Mouse (Mus musculus): Measurements from ENCODE around the gene Rbm28. TPM values are rescaled to one million over a fixed set of nuclear protein-coding genes. Genes with fewer than 3 reads are reported as not detected.

Rbm28 gene
- polyA plus RNA-seq, 2 experiments: 35.7 to 59.8 TPM

DNA sequence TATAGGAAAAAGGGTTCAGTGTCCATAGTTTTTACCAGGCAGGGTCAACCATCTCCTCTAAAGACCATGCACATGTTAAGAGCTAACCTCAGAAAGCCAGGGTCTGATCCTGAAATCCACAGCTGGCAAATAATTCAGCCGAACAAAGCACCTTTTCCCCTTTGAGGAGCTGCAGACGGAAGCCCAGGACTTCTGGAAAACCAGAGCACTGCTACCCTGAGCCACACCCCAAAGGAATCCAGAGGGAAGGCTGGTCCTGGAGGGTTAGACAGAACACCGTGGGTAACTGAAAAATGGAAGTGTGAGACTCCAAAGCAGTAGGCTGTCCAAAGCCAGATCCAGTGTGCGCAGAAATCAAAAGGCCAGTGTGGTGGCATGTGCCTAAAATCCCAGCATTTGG is 45.8 kb downstream of the Rbm28 start:
- H3K4me2 ChIP-seq (replicated peaks; ENCODE audit: low read depth, low read length, severe bottlenecking): no peak overlapping the region
- no peak overlapping the region for H3K4me3 ChIP-seq (replicated peaks; ENCODE audit: low read length)
- H3K27ac ChIP-seq (replicated peaks; ENCODE audit: low read depth, low read length): no peak overlapping the region
- no peaks in the 10 kb centered on the region for H3K27me3 ChIP-seq (ENCODE audit: control insufficient read depth, insufficient read depth, low read length)
- no peak for ATAC-seq (ENCODE audit: low FRiP score, low read depth)
- DNase-seq (ENCODE audit: low spot score): no peak
- no peaks in the 10 kb centered on the region for H3K9me3 ChIP-seq (ENCODE audit: control insufficient read depth, low read length)
- 63% methylated on average over 4 of the region's 4 CpGs for WGBS
- peaks cover 5% of the 10 kb centered on the region; the same call in 1 of the 2 replicates for H3K4me1 ChIP-seq (ENCODE audit: control insufficient read depth, insufficient read depth, low read length)
- peaks cover 2% of the 10 kb centered on the region; the same call in 1 of the 2 replicates for H3K36me3 ChIP-seq (ENCODE audit: control insufficient read depth, insufficient read depth, low read length)
- H3K9ac ChIP-seq (ENCODE audit: low read depth, low read length, severe bottlenecking): no peak overlapping the region
- no peak for TF ChIP-seq POLR2A (IDR thresholded peaks at IDR 0.05; ENCODE audit: borderline replicate concordance, extremely low read depth, insufficient read depth, insufficient read length)

DNA sequence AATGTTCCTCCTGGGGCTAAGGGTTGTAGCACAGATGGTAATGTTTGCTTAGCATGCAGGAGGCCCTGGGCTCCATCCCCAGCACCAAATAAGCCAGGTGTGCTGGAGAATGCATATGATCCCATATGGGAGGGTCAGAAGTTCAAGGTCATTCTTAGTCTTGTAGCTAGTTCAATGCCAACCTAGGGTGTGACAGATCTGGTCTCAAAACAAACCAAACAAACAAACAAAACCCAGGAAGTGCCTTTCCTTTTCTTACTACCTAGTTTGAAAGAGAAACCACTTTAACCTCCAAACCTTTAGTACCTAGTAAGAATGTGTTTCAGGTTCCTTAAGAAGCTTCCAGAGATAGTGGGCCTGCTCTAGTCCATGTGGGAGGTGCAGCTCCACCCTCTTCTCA is 46.6 kb downstream of the Rbm28 start:
- no peak for ATAC-seq (ENCODE audit: low FRiP score, low read depth)
- H3K36me3 ChIP-seq (ENCODE audit: control insufficient read depth, insufficient read depth, low read length): no peaks in the 10 kb centered on the region

DNA sequence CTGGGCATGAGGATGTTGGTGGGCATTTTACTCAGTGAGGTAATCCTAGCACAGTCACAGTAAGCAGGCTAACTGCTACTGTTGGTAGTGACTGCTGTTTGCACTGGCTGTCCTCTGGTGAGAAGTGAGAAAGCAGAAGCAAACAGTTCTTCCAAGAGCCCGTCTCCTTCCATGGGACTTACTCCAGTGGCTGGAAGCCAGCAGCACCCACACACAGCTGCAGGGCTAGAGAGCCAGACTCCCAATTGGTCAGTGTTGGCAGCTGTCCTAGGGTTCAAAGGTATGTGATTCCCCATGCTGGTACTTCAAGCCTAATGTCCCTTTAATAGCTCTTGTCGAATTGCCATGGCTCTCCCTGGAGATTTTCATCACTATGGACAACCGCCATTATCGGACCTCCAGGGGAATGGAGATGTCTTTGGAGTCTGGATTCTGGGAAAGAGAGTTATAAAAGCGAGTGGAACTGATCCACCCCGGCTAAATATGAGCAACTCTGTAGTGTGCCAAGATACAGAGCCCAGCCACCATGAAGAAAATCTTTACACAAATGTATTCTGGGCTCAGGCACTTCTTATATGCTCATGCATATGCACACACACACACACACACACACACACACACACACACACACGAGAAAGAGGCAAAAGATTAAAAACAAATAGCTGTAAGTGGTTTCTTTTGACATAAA is 47.2 kb downstream of the Rbm28 start:
- no peak overlapping the region for H3K27ac ChIP-seq (replicated peaks; ENCODE audit: low read depth, low read length)
- H3K9me3 ChIP-seq (ENCODE audit: control insufficient read depth, low read length): no peaks in the 10 kb centered on the region
- H3K36me3 ChIP-seq (ENCODE audit: control insufficient read depth, insufficient read depth, low read length): no peaks in the 10 kb centered on the region
- H3K9ac ChIP-seq (ENCODE audit: low read depth, low read length, severe bottlenecking): no peak overlapping the region
- TF ChIP-seq POLR2A (IDR thresholded peaks at IDR 0.05; ENCODE audit: borderline replicate concordance, extremely low read depth, insufficient read depth, insufficient read length): no peak
- ATAC-seq (ENCODE audit: low FRiP score, low read depth): no peak
- WGBS: 62% methylated on average over 7 of the region's 7 CpGs
- H3K4me1 ChIP-seq (ENCODE audit: control insufficient read depth, insufficient read depth, low read length): peaks cover 5% of the 10 kb centered on the region; the same call in 1 of the 2 replicates
- DNase-seq (ENCODE audit: low spot score): no peak
- H3K27me3 ChIP-seq (ENCODE audit: control insufficient read depth, insufficient read depth, low read length): no peaks in the 10 kb centered on the region
- H3K4me2 ChIP-seq (replicated peaks; ENCODE audit: low read depth, low read length, severe bottlenecking): no peak overlapping the region
- no peak overlapping the region for H3K4me3 ChIP-seq (replicated peaks; ENCODE audit: low read length)

More for the DNA sequence above, 46.6 kb downstream of the Rbm28 start:
- Histone ChIP-seq H3K4me3 (replicated peaks; ENCODE audit: low read length) (no peak overlapping the region), H3K27me3 (ENCODE audit: control insufficient read depth, insufficient read depth, low read length) (no peaks in the 10 kb centered on the region), H3K9ac (ENCODE audit: low read depth, low read length, severe bottlenecking) (no peak overlapping the region), H3K27ac (replicated peaks; ENCODE audit: low read depth, low read length) (no peak overlapping the region), H3K9me3 (ENCODE audit: control insufficient read depth, low read length) (no peaks in the 10 kb centered on the region), H3K4me1 (ENCODE audit: control insufficient read depth, insufficient read depth, low read length) (peaks cover 5% of the 10 kb centered on the region; the same call in 1 of the 2 replicates), H3K4me2 (replicated peaks; ENCODE audit: low read depth, low read length, severe bottlenecking) (no peak overlapping the region)
- TF ChIP-seq POLR2A (IDR thresholded peaks at IDR 0.05; ENCODE audit: borderline replicate concordance, extremely low read depth, insufficient read depth, insufficient read length): no peak
- DNase-seq (ENCODE audit: low spot score): no peak

DNA sequence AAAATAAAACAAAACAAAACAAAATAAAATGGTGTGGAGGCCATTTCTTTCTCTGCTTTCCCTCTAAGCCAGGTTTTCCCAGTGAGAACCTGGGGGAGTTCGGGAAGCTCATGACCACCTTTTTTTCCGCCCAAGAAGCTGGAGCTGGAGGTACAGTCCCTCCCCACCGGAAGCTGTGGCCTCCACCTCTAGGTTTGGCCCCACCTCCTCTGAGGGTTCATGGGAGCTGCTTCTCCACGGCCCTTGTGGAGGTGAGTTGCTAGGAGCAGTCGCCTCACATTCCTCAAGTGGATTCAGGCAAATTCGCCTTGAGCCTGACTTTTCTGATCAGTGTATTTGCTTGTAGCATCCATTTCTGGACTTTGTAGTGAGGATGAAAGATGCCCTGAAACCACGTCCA is 49.0 kb downstream of the Rbm28 start:
- Histone ChIP-seq H3K36me3 (ENCODE audit: control insufficient read depth, insufficient read depth, low read length) (no peaks in the 10 kb centered on the region), H3K9me3 (ENCODE audit: control insufficient read depth, low read length) (peaks cover 9% of the 10 kb centered on the region; the same call in 1 of the 2 replicates), H3K4me3 (replicated peaks; ENCODE audit: low read length) (no peak overlapping the region), H3K9ac (ENCODE audit: low read depth, low read length, severe bottlenecking) (no peak overlapping the region), H3K4me2 (replicated peaks; ENCODE audit: low read depth, low read length, severe bottlenecking) (no peak overlapping the region), H3K27me3 (ENCODE audit: control insufficient read depth, insufficient read depth, low read length) (no peaks in the 10 kb centered on the region), H3K4me1 (ENCODE audit: control insufficient read depth, insufficient read depth, low read length) (peaks cover 5% of the 10 kb centered on the region; the same call in 1 of the 2 replicates), H3K27ac (replicated peaks; ENCODE audit: low read depth, low read length) (no peak overlapping the region)
- WGBS: 63% methylated on average over 7 of the region's 7 CpGs
- DNase-seq (ENCODE audit: low spot score) (no peak), ATAC-seq (ENCODE audit: low FRiP score, low read depth) (no peak)
- no peak for TF ChIP-seq POLR2A (IDR thresholded peaks at IDR 0.05; ENCODE audit: borderline replicate concordance, extremely low read depth, insufficient read depth, insufficient read length)

DNA sequence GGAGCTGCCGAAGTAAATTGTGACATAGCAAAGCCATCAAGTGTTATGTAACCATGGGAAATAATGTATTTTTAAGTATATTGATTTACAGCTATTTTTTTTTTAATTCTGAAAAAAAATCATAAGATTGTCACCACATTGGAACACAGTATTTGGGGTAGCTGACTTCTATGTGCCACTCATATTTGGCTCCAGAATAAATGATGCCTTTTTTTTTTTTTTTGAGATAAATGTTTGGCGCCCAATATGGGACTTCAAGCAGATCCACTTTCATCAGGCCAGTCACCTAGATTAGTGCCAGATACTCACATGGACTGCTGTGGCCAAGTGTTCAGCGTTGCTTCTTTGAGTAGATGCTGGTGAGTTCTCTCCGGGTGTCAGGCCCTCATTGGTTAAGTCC is 53.3 kb downstream of the Rbm28 start:
- WGBS: 87% methylated on average over 4 of the region's 4 CpGs
- no peak overlapping the region for H3K27ac ChIP-seq (replicated peaks; ENCODE audit: low read depth, low read length)
- DNase-seq (ENCODE audit: low spot score): no peak
- no peak overlapping the region for H3K4me3 ChIP-seq (replicated peaks; ENCODE audit: low read length)
- no peak overlapping the region for H3K9ac ChIP-seq (ENCODE audit: low read depth, low read length, severe bottlenecking)
- no peak overlapping the region for H3K4me2 ChIP-seq (replicated peaks; ENCODE audit: low read depth, low read length, severe bottlenecking)
- no peaks in the 10 kb centered on the region for H3K4me1 ChIP-seq (ENCODE audit: control insufficient read depth, insufficient read depth, low read length)
- TF ChIP-seq POLR2A (IDR thresholded peaks at IDR 0.05; ENCODE audit: borderline replicate concordance, extremely low read depth, insufficient read depth, insufficient read length): no peak
- no peak for ATAC-seq (ENCODE audit: low FRiP score, low read depth)
- no peaks in the 10 kb centered on the region for H3K27me3 ChIP-seq (ENCODE audit: control insufficient read depth, insufficient read depth, low read length)
- H3K36me3 ChIP-seq (ENCODE audit: control insufficient read depth, insufficient read depth, low read length): no peaks in the 10 kb centered on the region
- H3K9me3 ChIP-seq (ENCODE audit: control insufficient read depth, low read length): peaks cover 9% of the 10 kb centered on the region; the same call in 1 of the 2 replicates
